Mouse (Mus musculus) hindbrain, embryonic 15.5 days (tissue): ENCODE measurements around the gene Mtor. TPM values are rescaled to one million over a fixed set of nuclear protein-coding genes. Genes with fewer than 3 reads are reported as not detected.

ENCODE experiments used
- ATAC-seq: fragments of 200-750 bp; cut with Nextera tagmentation; 2 replicates; pipeline ENCODE4 v1.8.0; 2017; ENCODE audit warnings: low read depth, moderate number of reproducible peaks, moderate TSS enrichment; ENCODE audit not compliant: low FRiP score
- H3K27ac ChIP-seq: fragments of 300-500 bp; sonication (generic); replicated peaks from 2 replicates; pipeline ENCODE4 v1.5.1; 2015; ENCODE audit warnings: mild to moderate bottlenecking, inconsistent platforms
- H3K27me3 ChIP-seq: fragments of 300-500 bp; sonication (generic); 2 replicates; pipeline ENCODE4 v1.6.1; 2015; ENCODE audit warnings: control low read depth, inconsistent platforms
- H3K36me3 ChIP-seq: fragments of 300-500 bp; sonication (generic); 2 replicates; pipeline ENCODE4 v1.6.1; 2015; ENCODE audit warnings: control low read depth, inconsistent platforms
- H3K4me1 ChIP-seq: fragments of 300-500 bp; sonication (generic); replicated peaks from 2 replicates; pipeline ENCODE4 v1.6.1; 2015; ENCODE audit warnings: control low read depth, inconsistent platforms
- H3K4me2 ChIP-seq: fragments of 300-500 bp; sonication (generic); 2 replicates; pipeline ENCODE4 v1.6.1; 2015; ENCODE audit warnings: moderate library complexity, mild to moderate bottlenecking, inconsistent platforms
- H3K4me3 ChIP-seq: fragments of 300-500 bp; sonication (generic); 2 replicates; pipeline ENCODE4 v1.5.1; 2015; ENCODE audit warnings: mild to moderate bottlenecking, inconsistent platforms
- H3K9ac ChIP-seq: fragments of 300-500 bp; sonication (generic); 2 replicates; pipeline ENCODE4 v1.6.1; 2015; ENCODE audit warnings: inconsistent platforms
- H3K9me3 ChIP-seq: fragments of 300-500 bp; sonication (generic); 2 replicates; pipeline ENCODE4 v1.6.1; 2016; ENCODE audit warnings: control low read depth, inconsistent platforms
- WGBS: fragments of 180-500 bp; shearing (Covaris S2); methylation state at CpG from one replicate; pipeline ENCODE4 v1.1.7; 2015; 5-methylcytosine and 5-hydroxymethylcytosine counted together
- polyA plus RNA-seq: library from polyadenylated mRNA; unstranded; fragments of >200 nt; fragmentation: Nextera tagmentation; extraction: Ambion mirVana; gene quantifications from 2 replicates; pipeline ENCODE4 v1.2.1, GENCODE M21; 2015

The Mtor gene
- polyA plus RNA-seq = 22.7 and 22.8 TPM in 2 replicates

GRCm38 (mm10) chr4:148448179-148448852 lies at the start of gene Mtor:
Mtor (plus strand) TSS chr4:148448611.
- peaks cover 13% of the 10 kb centered on the region for H3K36me3 ChIP-seq
- H3K27ac ChIP-seq = peak within 1 kb of the TSS; percentile 79
- no peaks in the 10 kb centered on the region for H3K9me3 ChIP-seq
- peaks cover 47% of the 10 kb centered on the region for H3K4me1 ChIP-seq
- WGBS = under 1% methylated on average over 49 of the region's 56 CpGs
- H3K4me2 ChIP-seq = peak within 1 kb of the TSS; percentile 79
- no peaks in the 10 kb centered on the region for H3K27me3 ChIP-seq
- peak; percentile 98 for ATAC-seq
- peak within 1 kb of the TSS; percentile 83 for H3K9ac ChIP-seq
- peak within 1 kb of the TSS; percentile 76 for H3K4me3 ChIP-seq

DNA sequence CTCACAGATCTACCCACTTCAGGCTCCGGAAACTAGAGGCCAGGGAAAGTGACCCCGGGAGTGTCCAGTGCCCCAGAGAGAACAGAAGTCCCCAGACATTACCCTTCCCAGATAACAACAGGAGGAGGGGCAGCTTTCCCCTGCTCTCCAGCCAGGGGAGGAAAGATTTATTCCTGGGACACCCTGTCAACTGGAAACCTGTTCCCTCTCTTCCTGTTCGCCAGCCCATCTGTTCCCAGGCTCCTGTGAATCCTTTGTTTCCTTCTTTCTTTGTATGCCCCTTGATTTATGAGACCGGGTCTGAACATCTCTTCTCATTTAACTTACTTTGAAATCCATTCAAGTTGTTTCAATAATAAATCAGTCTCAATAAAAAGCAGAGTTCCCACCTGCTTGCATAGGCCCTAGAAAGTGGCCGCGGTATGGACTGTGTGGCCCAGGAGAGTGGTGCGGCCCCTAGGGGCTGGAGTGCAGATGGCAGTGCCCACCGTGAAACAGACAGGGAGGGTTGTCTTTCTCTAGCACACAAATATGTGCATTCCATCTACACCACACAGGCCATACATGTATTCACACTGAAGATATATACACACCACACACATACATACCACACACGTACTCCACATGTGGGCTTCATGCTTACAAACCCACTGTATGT lies 48.8 kb upstream of the Mtor start:
- Histone ChIP-seq H3K9me3 (no peaks in the 10 kb centered on the region), H3K4me3 (no peak overlapping the region), H3K27me3 (no peaks in the 10 kb centered on the region), H3K4me1 (peaks cover 38% of the 10 kb centered on the region), H3K4me2 (no peak overlapping the region), H3K27ac (no peak overlapping the region; the same call in 1 of the 2 replicates), H3K36me3 (no peaks in the 10 kb centered on the region), H3K9ac (no peak overlapping the region)
- 0 out of 2 replicates have a peak, but pooled peaks have one; percentile 13 for ATAC-seq
- WGBS = 41% methylated on average over 9 of the region's 9 CpGs

- H3K9me3 ChIP-seq = no peaks in the 10 kb centered on the region
- H3K4me1 ChIP-seq = peaks cover 54% of the 10 kb centered on the region
- H3K36me3 ChIP-seq = no peaks in the 10 kb centered on the region
- no peak overlapping the region for H3K4me2 ChIP-seq
- no peaks in the 10 kb centered on the region for H3K27me3 ChIP-seq
- ATAC-seq = no peak
- H3K4me3 ChIP-seq = no peak overlapping the region
- WGBS = 10% methylated on average over 12 of the region's 12 CpGs
- 0 out of 2 replicates have a peak overlapping the region, but pooled peaks have one; percentile 17 for H3K27ac ChIP-seq
- no peak overlapping the region for H3K9ac ChIP-seq
Observed at GRCm38 (mm10) chr4:148403402-148403801, 45.0 kb upstream of the Mtor start.

DNA sequence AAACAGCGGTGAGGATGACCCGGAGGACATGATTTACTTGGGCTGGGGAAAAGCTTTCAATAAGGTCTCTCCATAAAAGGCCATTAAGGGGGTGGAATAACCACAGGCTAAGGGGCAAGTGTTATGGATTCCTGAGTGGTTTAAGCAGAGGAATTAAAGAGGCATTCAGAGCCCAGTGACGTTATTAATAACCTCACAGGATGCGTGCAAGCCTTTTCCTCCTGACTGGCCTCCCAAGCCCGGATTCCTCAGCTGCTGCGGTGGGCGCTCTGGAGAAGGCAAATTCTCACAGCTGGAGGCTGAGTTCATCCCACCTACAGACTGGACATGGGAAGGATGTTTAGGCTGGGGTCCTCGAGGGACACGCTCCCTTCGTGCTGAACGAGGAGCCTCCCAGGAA lies 43.7 kb upstream of the Mtor start:
- Histone ChIP-seq H3K27me3 (no peaks in the 10 kb centered on the region), H3K27ac (no peak overlapping the region), H3K4me2 (0 out of 2 replicates have a peak overlapping the region, but pooled peaks have one; percentile 23), H3K4me3 (no peak overlapping the region), H3K9me3 (no peaks in the 10 kb centered on the region), H3K36me3 (no peaks in the 10 kb centered on the region), H3K4me1 (peaks cover 44% of the 10 kb centered on the region), H3K9ac (no peak overlapping the region)
- peak; percentile 8; the same call in 1 of the 2 replicates for ATAC-seq
- WGBS = 8% methylated on average over 11 of the region's 11 CpGs

- no peaks in the 10 kb centered on the region for H3K36me3 ChIP-seq
- H3K9ac ChIP-seq = no peak overlapping the region
- H3K4me1 ChIP-seq = peaks cover 44% of the 10 kb centered on the region
- H3K27me3 ChIP-seq = no peaks in the 10 kb centered on the region
- H3K4me3 ChIP-seq = no peak overlapping the region
- no peak; the same call in 1 of the 2 replicates for ATAC-seq
- 14% methylated on average over 13 of the region's 13 CpGs for WGBS
- H3K9me3 ChIP-seq = no peaks in the 10 kb centered on the region
- no peak overlapping the region for H3K27ac ChIP-seq
- H3K4me2 ChIP-seq = 0 out of 2 replicates have a peak overlapping the region, but pooled peaks have one; percentile 9
Observed at GRCm38 (mm10) chr4:148405255-148405788, 43.1 kb upstream of the Mtor start.

GRCm38 (mm10) chr4:148408256-148408975 lies 40.0 kb upstream of the Mtor start:
- H3K27ac ChIP-seq = 0 out of 2 replicates have a peak overlapping the region, but pooled peaks have one; percentile 7
- peaks cover 41% of the 10 kb centered on the region for H3K4me1 ChIP-seq
- no peak overlapping the region for H3K4me3 ChIP-seq
- WGBS = 55% methylated on average over 10 of the region's 10 CpGs
- 0 out of 2 replicates have a peak, but pooled peaks have one; percentile 36 for ATAC-seq
- H3K4me2 ChIP-seq = no peak overlapping the region
- no peaks in the 10 kb centered on the region for H3K36me3 ChIP-seq
- no peaks in the 10 kb centered on the region for H3K9me3 ChIP-seq
- no peaks in the 10 kb centered on the region for H3K27me3 ChIP-seq
- no peak overlapping the region for H3K9ac ChIP-seq

- Histone ChIP-seq H3K4me3 (no peak overlapping the region), H3K36me3 (no peaks in the 10 kb centered on the region), H3K27me3 (no peaks in the 10 kb centered on the region), H3K27ac (no peak overlapping the region), H3K9ac (no peak overlapping the region), H3K9me3 (no peaks in the 10 kb centered on the region), H3K4me2 (peak overlapping the region; percentile 24), H3K4me1 (peaks cover 34% of the 10 kb centered on the region)
- WGBS = 16% methylated on average over 16 of the region's 16 CpGs
- 0 out of 2 replicates have a peak, but pooled peaks have one; percentile 31 for ATAC-seq
Observed at GRCm38 (mm10) chr4:148415575-148415974, 32.8 kb upstream of the Mtor start.

- WGBS = 39% methylated on average over 11 of the region's 11 CpGs
- H3K4me1 ChIP-seq = peaks cover 34% of the 10 kb centered on the region
- no peak overlapping the region for H3K4me3 ChIP-seq
- H3K4me2 ChIP-seq = no peak overlapping the region
- no peak overlapping the region for H3K9ac ChIP-seq
- peak; percentile 32; the same call in 1 of the 2 replicates for ATAC-seq
- H3K27ac ChIP-seq = peak overlapping the region; percentile 54
- no peaks in the 10 kb centered on the region for H3K9me3 ChIP-seq
- H3K27me3 ChIP-seq = no peaks in the 10 kb centered on the region
- H3K36me3 ChIP-seq = no peaks in the 10 kb centered on the region
Observed at GRCm38 (mm10) chr4:148417074-148417526, 31.3 kb upstream of the Mtor start.

- Histone ChIP-seq H3K4me2 (no peak overlapping the region), H3K9me3 (no peaks in the 10 kb centered on the region), H3K27me3 (no peaks in the 10 kb centered on the region), H3K9ac (0 out of 2 replicates have a peak overlapping the region, but pooled peaks have one; percentile 16), H3K4me3 (no peak overlapping the region), H3K4me1 (peaks cover 34% of the 10 kb centered on the region), H3K36me3 (no peaks in the 10 kb centered on the region), H3K27ac (peak overlapping the region; percentile 54)
- 45% methylated on average over 6 of the region's 6 CpGs for WGBS
- no peak for ATAC-seq
Observed at GRCm38 (mm10) chr4:148417559-148417958, 30.9 kb upstream of the Mtor start.

GRCm38 (mm10) chr4:148426950-148427850 lies 21.2 kb upstream of the Mtor start:
- Histone ChIP-seq H3K9me3 (no peaks in the 10 kb centered on the region), H3K4me3 (no peak overlapping the region), H3K27ac (no peak overlapping the region), H3K27me3 (no peaks in the 10 kb centered on the region), H3K4me2 (no peak overlapping the region), H3K4me1 (peaks cover 33% of the 10 kb centered on the region), H3K9ac (no peak overlapping the region), H3K36me3 (no peaks in the 10 kb centered on the region)
- WGBS = 65% methylated on average over 10 of the region's 10 CpGs
- ATAC-seq = 0 out of 2 replicates have a peak, but pooled peaks have one; percentile 14

- Histone ChIP-seq H3K4me1 (peaks cover 34% of the 10 kb centered on the region), H3K9me3 (no peaks in the 10 kb centered on the region), H3K4me3 (no peak overlapping the region), H3K27ac (no peak overlapping the region), H3K27me3 (no peaks in the 10 kb centered on the region), H3K4me2 (no peak overlapping the region), H3K36me3 (no peaks in the 10 kb centered on the region), H3K9ac (no peak overlapping the region)
- no peak for ATAC-seq
- WGBS = 84% methylated on average over 5 of the region's 5 CpGs
Observed at GRCm38 (mm10) chr4:148428544-148428943, 19.9 kb upstream of the Mtor start.
